Mouse (Mus musculus): ENCODE results near the gene Gstm7. TPM values are rescaled to one million over a fixed set of nuclear protein-coding genes. Genes with fewer than 3 reads are reported as not detected.
A peak's percentile ranks its signal among the peaks of the same experiment; 100 is the strongest.
"Not testable (repeated sequence)": the region's sequence is repeated elsewhere in the genome, so short reads cannot be mapped to it uniquely, and the experiment has no call there.

Gstm7 gene
- total and polyA plus RNA-seq, 3 experiments, result not detected

- no peaks in the 10 kb centered on the region for H3K36me3 ChIP-seq (replicated peaks)
- ATAC-seq (ENCODE audit: extremely low read depth, insufficient number of reproducible peaks, low FRiP score, poor library complexity, severe bottlenecking), result no peak
- no peaks in the 10 kb centered on the region for H3K4me1 ChIP-seq (ENCODE audit: insufficient read depth, low read depth, low read length)
- H3K4me3 ChIP-seq (ENCODE audit: low read depth, low read length), result no peak overlapping the region
- H3K27me3 ChIP-seq (ENCODE audit: insufficient read depth, low read length), result peaks cover 18% of the 10 kb centered on the region
- DNase-seq (ENCODE audit: low spot score), result no peak
- no peak for TF ChIP-seq POLR2AphosphoS5 (IDR thresholded peaks at IDR 0.05; ENCODE audit: insufficient replicate concordance, low read depth, low read length)
- TF ChIP-seq CTCF (IDR thresholded peaks at IDR 0.05; ENCODE audit: low read depth, low read length), result no peak
- no peak for TF ChIP-seq TAL1 (conservative IDR thresholded peaks at IDR 0.05; ENCODE audit: low read depth, low read length)
- TF ChIP-seq GATA1 (IDR thresholded peaks at IDR 0.05; ENCODE audit: borderline replicate concordance, low read length), result no peak
- TF ChIP-seq GATA2 (IDR thresholded peaks at IDR 0.05; ENCODE audit: borderline replicate concordance, low read depth, low read length), result no peak
- H3K9me3 ChIP-seq (replicated peaks), result no peaks in the 10 kb centered on the region
Observed at GRCm38 (mm10) chr3:107953906-107954305, 22.3 kb upstream of the Gstm7 start.

- Histone ChIP-seq H3K4me1 (ENCODE audit: insufficient read depth, low read depth, low read length) (no peaks in the 10 kb centered on the region), H3K27me3 (ENCODE audit: insufficient read depth, low read length) (peaks cover 16% of the 10 kb centered on the region), H3K36me3 (replicated peaks) (no peaks in the 10 kb centered on the region), H3K4me3 (ENCODE audit: low read depth, low read length) (no peak overlapping the region), H3K9me3 (replicated peaks) (no peaks in the 10 kb centered on the region)
- DNase-seq (ENCODE audit: low spot score) (peak; percentile 9), ATAC-seq (ENCODE audit: extremely low read depth, insufficient number of reproducible peaks, low FRiP score, poor library complexity, severe bottlenecking) (no peak)
- TF ChIP-seq CTCF (IDR thresholded peaks at IDR 0.05; ENCODE audit: low read depth, low read length) (no peak; the same call in 1 of the 2 replicates), GATA2 (IDR thresholded peaks at IDR 0.05; ENCODE audit: borderline replicate concordance, low read depth, low read length) (no peak), GATA1 (IDR thresholded peaks at IDR 0.05; ENCODE audit: borderline replicate concordance, low read length) (no peak), POLR2AphosphoS5 (IDR thresholded peaks at IDR 0.05; ENCODE audit: insufficient replicate concordance, low read depth, low read length) (no peak), TAL1 (conservative IDR thresholded peaks at IDR 0.05; ENCODE audit: low read depth, low read length) (no peak)
Observed at GRCm38 (mm10) chr3:107953328-107953755, 21.7 kb upstream of the Gstm7 start.

GRCm38 (mm10) chr3:107950531-107950930, 18.9 kb upstream of the Gstm7 start:
- Histone ChIP-seq H3K27me3 (ENCODE audit: insufficient read depth, low read length) (peaks cover 15% of the 10 kb centered on the region; the same call in 1 of the 2 replicates), H3K4me1 (ENCODE audit: insufficient read depth, low read depth, low read length) (no peaks in the 10 kb centered on the region), H3K4me3 (ENCODE audit: low read depth, low read length) (no peak overlapping the region), H3K9me3 (replicated peaks) (no peaks in the 10 kb centered on the region), H3K36me3 (replicated peaks) (no peaks in the 10 kb centered on the region)
- TF ChIP-seq GATA1 (IDR thresholded peaks at IDR 0.05; ENCODE audit: borderline replicate concordance, low read length), result no peak
- TF ChIP-seq TAL1 (conservative IDR thresholded peaks at IDR 0.05; ENCODE audit: low read depth, low read length), result no peak
- no peak for TF ChIP-seq GATA2 (IDR thresholded peaks at IDR 0.05; ENCODE audit: borderline replicate concordance, low read depth, low read length)
- TF ChIP-seq POLR2AphosphoS5 (IDR thresholded peaks at IDR 0.05; ENCODE audit: insufficient replicate concordance, low read depth, low read length), result no peak
- no peak for TF ChIP-seq CTCF (IDR thresholded peaks at IDR 0.05; ENCODE audit: low read depth, low read length)
- DNase-seq (ENCODE audit: low spot score) (no peak), ATAC-seq (ENCODE audit: extremely low read depth, insufficient number of reproducible peaks, low FRiP score, poor library complexity, severe bottlenecking) (no peak)

GRCm38 (mm10) chr3:107949461-107949860, 17.8 kb upstream of the Gstm7 start:
- H3K4me1 ChIP-seq (ENCODE audit: insufficient read depth, low read depth, low read length); H3K36me3 ChIP-seq (replicated peaks); ATAC-seq (ENCODE audit: extremely low read depth, insufficient number of reproducible peaks, low FRiP score, poor library complexity, severe bottlenecking); DNase-seq (ENCODE audit: low spot score); H3K4me3 ChIP-seq (ENCODE audit: low read depth, low read length); H3K9me3 ChIP-seq (replicated peaks): not testable (repeated sequence)
- peaks cover 15% of the 10 kb centered on the region; the same call in 1 of the 2 replicates for H3K27me3 ChIP-seq (ENCODE audit: insufficient read depth, low read length)

- H3K36me3 ChIP-seq (replicated peaks), result no peaks in the 10 kb centered on the region
- H3K4me3 ChIP-seq (ENCODE audit: low read depth, low read length), result no peak overlapping the region
- no peaks in the 10 kb centered on the region for H3K9me3 ChIP-seq (replicated peaks)
- ATAC-seq (ENCODE audit: extremely low read depth, insufficient number of reproducible peaks, low FRiP score, poor library complexity, severe bottlenecking) (no peak), DNase-seq (ENCODE audit: low spot score) (no peak)
- H3K4me1 ChIP-seq (ENCODE audit: insufficient read depth, low read depth, low read length), result no peaks in the 10 kb centered on the region
- TF ChIP-seq TAL1 (conservative IDR thresholded peaks at IDR 0.05; ENCODE audit: low read depth, low read length) (no peak), CTCF (IDR thresholded peaks at IDR 0.05; ENCODE audit: low read depth, low read length) (no peak), POLR2AphosphoS5 (IDR thresholded peaks at IDR 0.05; ENCODE audit: insufficient replicate concordance, low read depth, low read length) (no peak), GATA2 (IDR thresholded peaks at IDR 0.05; ENCODE audit: borderline replicate concordance, low read depth, low read length) (no peak), GATA1 (IDR thresholded peaks at IDR 0.05; ENCODE audit: borderline replicate concordance, low read length) (no peak)
- peaks cover 7% of the 10 kb centered on the region; the same call in 1 of the 2 replicates for H3K27me3 ChIP-seq (ENCODE audit: insufficient read depth, low read length)
Observed at GRCm38 (mm10) chr3:107945729-107946128, 14.1 kb upstream of the Gstm7 start.

GRCm38 (mm10) chr3:107943239-107943990, 11.8 kb upstream of the Gstm7 start, which contains the start of gene Gstm6:
Gstm6 (minus strand) TSS chr3:107943749.
- no peak for DNase-seq (ENCODE audit: low spot score)

More at GRCm38 (mm10) chr3:107943239-107943990, 11.8 kb upstream of the Gstm7 start, which contains the start of gene Gstm6:
- Histone ChIP-seq H3K9me3 (replicated peaks) (no peaks in the 10 kb centered on the region), H3K4me3 (ENCODE audit: low read depth, low read length) (no peak within 1 kb of the TSS), H3K36me3 (replicated peaks) (no peaks in the 10 kb centered on the region), H3K4me1 (ENCODE audit: insufficient read depth, low read depth, low read length) (peaks cover 2% of the 10 kb centered on the region; the same call in 1 of the 2 replicates), H3K27me3 (ENCODE audit: insufficient read depth, low read length) (peaks cover 4% of the 10 kb centered on the region; the same call in 1 of the 2 replicates)
- TF ChIP-seq GATA2 (IDR thresholded peaks at IDR 0.05; ENCODE audit: borderline replicate concordance, low read depth, low read length) (no peak), TAL1 (conservative IDR thresholded peaks at IDR 0.05; ENCODE audit: low read depth, low read length) (no peak), GATA1 (IDR thresholded peaks at IDR 0.05; ENCODE audit: borderline replicate concordance, low read length) (no peak), CTCF (IDR thresholded peaks at IDR 0.05; ENCODE audit: low read depth, low read length) (no peak), POLR2AphosphoS5 (IDR thresholded peaks at IDR 0.05; ENCODE audit: insufficient replicate concordance, low read depth, low read length) (no peak)
- ATAC-seq (ENCODE audit: extremely low read depth, insufficient number of reproducible peaks, low FRiP score, poor library complexity, severe bottlenecking), result no peak
